Mouse (Mus musculus) heart, postnatal 4 days (tissue): ENCODE measurements around the gene Tsen34. TPM values are rescaled to one million over a fixed set of nuclear protein-coding genes. Genes with fewer than 3 reads are reported as not detected.
"Not testable (repeated sequence)": the region's sequence is repeated elsewhere in the genome, so short reads cannot be mapped to it uniquely, and the experiment has no call there.

Source experiments
- DNase-seq: peaks from one replicate; pipeline ENCODE4 v3.0.0; 2021
- total RNA-seq, 2 experiments: library from RNA; stranded (reverse); gene quantifications; 2 replicates each; pipeline ENCODE4 v1.2.3; 2021

Tsen34 gene
- total RNA-seq, 2 experiments from 2014 or later, result 127 to 133 TPM

DNA sequence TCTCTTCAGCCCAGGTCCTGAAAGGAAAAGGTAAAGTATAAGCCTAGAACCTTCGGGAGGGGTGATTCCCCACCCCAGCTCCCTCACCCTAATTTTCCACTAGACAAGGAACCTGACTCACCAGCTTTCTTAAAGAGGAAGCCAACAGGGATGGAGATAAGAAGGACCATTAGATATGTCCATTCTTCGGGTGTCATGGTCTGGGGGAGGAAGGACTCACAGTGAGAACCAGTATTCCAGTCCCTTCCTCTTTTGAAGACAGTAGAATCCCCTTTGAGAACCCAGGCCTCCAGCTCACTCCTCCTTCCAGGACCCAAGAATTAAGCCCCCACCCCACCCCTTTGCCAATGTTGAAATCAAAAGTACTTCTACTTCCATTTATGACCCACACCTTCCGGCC, 744 bp upstream of the Tsen34 start:
- DNase-seq, result no peak

DNA sequence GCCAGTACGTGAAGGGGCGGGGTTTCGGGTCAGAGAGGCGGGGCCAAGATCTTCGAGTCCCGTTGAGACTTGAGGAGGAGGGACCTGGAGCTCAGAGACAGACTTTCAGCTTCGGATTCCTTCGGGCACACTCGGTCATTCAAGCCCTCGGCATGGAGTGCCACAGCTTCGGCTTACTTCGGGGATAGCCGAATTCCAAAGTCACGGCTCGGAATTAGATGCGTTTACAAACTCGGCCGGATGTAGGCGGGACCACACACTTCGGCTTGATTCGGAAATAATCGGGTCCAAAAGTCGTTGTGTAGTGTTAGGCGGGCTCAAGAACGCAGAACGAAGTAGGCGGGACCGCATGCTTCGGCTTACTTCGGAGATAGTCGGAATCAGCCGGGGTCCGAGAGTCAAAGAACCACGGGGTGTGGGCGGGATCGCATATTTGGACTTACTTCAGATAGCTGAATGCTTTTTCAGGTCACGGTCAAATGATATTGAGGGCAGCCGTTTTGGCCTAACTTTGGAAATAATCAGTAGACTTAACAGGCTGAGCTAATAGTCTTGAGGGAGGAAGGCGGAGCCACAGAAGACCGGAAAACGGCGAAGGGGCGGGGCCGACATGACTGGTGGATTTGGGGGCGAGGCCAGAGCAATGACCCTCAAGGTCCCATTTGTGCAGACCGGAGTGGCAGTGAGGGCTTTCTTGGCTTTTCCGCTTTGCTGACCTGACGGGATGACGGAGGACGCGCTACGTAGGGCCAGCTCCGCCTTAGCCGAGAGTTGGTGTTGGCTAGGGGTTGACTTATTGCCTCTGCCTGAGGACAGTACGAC, 535 bp downstream of the Tsen34 start, which contains the start of gene Mboat7:
Gene Mboat7, minus strand, starts transcription at position 537 of the 822 bp plus-strand sequence.
- DNase-seq, result peak; percentile 96

GRCm38 (mm10) chr7:3693809-3694075, 1.1 kb downstream of the Tsen34 start:
- DNase-seq, result no peak

DNA sequence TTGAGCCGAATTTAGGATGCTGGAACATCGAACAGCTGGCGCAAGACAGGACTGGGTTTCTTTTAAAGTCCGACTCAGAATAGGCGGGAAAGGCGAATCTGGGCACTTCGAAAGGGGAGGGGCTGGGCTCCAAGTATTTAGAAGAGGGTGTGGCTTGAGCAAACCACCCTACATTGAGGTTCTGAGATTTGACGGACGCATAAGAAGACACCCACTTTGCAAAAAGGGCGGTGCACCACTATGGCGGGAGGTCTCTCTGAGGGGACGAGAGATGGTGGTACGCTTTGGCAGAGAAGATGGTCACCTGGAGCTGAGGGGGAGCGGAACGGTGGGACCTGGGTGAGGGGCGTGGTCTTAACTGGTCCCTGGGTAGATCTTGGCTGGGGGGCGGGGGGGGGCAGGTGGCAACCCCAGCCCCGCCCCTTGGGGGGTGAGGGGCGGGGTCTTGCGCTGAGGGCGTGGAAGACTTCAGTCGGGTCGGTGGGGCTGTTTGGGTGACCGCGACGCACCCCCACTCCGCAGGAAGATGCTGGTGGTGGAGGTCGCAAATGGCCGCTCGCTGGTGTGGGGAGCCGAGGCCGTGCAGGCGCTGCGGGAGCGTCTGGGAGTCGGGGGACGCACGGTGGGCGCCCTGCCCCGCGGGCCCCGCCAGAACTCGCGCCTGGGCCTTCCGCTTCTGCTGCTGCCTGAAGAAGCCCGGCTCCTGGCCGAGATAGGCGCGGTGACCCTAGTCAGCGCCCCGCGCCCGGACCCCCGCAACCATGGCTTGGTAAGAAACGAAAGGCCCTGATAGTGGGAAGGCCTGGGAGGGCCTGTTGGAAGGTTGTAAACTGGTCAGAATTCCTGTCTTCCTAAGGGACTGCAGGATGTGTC, 1.6 kb downstream of the Tsen34 start:
- peak; percentile 77 for DNase-seq

GRCm38 (mm10) chr7:3694949-3695305, 2.3 kb downstream of the Tsen34 start:
- DNase-seq, result peak; percentile 24

DNA sequence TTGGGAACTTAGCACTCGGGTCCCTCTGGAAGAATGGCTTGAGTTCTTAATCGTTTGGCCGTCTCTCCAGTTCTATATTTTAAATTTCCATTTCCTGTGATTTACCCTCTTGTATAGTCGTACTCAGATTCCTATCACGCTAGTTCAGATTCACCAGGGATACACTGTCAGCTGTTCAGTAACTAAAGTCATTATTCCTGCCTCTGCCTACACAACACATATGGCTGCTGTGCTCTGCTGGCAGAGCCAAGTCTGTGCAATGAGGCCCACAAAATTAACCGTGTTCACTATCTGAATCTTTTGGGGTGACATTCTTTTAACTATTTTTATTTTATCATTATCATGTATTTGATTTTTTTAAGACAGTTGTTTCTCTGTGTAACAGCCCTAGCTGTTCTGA, 5.8 kb downstream of the Tsen34 start:
- no peak for DNase-seq

GRCm38 (mm10) chr7:3703148-3703878, 10.7 kb downstream of the Tsen34 start:
- DNase-seq, result no peak

GRCm38 (mm10) chr7:3703879-3704441, 11.3 kb downstream of the Tsen34 start, which contains the start of gene Rps9:
Gene Rps9 (plus strand): TSS chr7:3703993.
- DNase-seq, result peak; percentile 97

DNA sequence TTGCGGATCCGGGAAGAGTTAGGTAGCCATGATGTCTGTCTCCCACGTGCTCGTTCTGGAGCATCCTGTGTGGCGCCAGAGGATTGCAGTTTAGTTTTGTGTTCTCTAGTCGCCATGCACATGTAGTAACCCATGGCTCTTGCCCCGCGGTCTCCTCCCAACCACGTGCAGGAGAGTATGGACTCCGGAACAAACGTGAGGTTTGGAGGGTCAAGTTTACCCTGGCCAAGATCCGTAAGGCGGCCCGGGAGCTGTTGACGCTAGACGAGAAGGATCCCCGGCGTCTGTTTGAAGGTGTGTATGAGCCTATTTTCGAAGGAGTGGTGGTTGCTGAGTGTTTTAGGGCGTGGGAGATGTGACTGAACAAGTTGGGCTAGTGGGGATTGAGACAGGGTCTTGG, 11.8 kb downstream of the Tsen34 start:
- no peak for DNase-seq

- DNase-seq, result peak; percentile 12
These were observed 12.8 kb downstream of the Tsen34 start for GRCm38 (mm10) chr7:3705461-3705860.

DNA sequence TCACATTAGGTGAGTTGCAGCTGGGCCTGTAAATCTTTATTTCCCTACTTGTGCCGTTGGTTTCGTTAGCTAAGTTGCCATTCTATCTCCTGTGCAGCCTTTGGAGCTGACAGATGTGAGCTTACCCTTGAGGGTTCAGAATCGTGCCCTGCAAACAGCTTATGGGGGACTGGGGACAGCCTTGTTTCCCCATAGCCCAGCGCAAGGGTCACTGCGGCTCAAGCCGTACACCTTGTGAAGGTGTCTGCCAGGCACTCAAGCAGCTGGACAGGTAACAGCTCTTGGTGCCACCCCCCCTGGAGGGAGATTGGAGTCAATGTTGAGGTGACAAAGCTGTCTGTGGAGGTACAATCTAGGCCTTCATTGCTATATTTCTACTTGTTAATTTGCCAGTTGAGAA, 13.2 kb downstream of the Tsen34 start:
- no peak for DNase-seq

DNA sequence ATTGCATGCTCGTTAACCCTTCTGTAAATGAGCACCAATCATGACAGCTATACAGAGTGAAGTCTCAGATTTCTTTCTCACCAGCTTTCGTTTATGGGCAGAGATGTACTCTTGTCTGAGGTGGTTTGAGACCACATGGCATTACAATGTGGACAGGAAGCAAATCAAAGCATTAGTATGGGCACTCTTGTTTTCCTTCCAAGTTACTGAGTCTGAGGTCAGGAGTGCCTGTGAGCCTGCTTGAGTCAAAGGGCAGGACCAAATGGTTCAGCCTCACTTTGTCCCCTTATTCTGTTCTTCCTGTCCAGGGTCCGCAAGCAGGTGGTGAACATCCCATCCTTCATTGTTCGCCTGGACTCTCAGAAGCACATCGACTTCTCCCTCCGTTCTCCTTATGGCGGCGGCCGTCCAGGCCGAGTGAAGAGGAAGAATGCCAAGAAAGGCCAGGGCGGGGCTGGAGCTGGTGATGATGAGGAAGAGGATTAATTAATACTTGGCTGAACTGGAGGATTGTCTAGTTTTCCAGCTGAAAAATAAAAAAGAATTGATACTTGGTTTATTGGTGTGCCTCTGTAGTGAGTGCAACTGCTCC, 13.8 kb downstream of the Tsen34 start:
- no peak for DNase-seq

GRCm38 (mm10) chr7:3707027-3707426, 14.4 kb downstream of the Tsen34 start:
- DNase-seq, result no peak

DNA sequence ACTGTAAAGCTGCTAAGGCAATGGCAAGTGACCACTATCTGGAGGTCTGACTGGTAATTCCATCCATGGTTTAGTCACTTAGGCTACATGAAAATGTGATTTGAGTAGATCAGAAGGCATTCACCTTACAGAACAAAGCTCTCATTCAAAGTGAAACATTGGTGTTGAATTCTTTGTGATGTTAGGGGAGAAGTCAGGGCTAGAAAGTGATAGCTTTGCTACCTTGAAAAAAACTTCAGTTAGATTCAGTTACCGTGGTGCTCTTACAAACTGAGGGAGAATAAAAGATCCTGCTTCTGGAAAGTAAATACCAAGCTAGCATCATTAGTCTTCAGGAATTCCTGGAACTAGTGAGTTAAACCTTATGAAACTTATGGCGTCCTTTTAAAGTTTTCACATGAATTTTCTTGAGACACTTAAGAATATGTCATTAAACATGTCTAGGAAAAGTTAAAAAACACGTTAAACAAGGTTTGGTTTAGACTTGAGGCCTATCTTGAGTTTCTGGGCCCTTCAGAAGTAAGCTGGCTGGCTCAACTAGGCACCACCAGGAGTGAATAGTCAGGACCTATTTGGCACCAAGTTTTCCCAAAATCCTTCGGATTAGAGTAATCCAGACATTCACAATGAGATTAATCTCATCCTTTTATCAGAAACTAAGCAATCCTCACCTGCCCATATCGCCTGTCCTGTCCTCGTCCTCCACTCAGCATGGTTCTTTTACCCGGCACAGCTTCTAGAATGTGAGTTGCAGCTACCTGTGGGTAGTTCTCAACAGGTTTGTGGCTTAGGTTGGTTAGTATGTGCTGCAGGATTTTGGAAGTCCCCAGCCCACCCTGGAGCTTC, 15.1 kb downstream of the Tsen34 start:
- DNase-seq, result no peak

DNA sequence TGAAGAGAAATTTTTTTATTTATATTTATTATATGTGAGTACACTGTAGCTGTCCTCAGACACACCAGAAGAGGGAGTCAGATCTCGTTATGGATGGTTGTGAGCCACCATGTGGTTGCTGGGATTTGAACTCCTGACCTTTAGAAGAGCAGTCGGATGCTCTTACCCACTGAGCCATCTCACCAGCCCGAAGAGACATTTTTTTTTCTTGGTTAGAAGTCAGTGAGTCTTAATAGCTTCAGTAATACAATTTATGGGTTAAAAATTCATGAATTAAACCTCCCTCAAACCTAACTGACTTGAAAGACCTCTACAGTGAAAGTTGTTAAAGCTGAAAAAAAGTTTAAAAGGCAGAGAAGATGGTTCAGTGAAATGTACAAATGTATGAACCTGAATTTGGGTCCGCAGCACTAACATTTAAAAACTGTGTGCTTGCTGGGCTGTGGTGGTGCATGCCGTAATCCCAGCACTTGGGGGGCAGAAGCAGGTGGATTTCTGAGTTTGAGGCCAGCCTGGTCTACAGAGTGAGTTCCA, 15.9 kb downstream of the Tsen34 start:
- not testable (repeated sequence) for DNase-seq

- DNase-seq, result no peak
These were observed 16.3 kb downstream of the Tsen34 start for GRCm38 (mm10) chr7:3709000-3709399.

- DNase-seq, result no peak
These were observed 19.7 kb downstream of the Tsen34 start for GRCm38 (mm10) chr7:3712264-3712942.

- DNase-seq, result no peak
These were observed 22.6 kb downstream of the Tsen34 start for GRCm38 (mm10) chr7:3715249-3715648.

DNA sequence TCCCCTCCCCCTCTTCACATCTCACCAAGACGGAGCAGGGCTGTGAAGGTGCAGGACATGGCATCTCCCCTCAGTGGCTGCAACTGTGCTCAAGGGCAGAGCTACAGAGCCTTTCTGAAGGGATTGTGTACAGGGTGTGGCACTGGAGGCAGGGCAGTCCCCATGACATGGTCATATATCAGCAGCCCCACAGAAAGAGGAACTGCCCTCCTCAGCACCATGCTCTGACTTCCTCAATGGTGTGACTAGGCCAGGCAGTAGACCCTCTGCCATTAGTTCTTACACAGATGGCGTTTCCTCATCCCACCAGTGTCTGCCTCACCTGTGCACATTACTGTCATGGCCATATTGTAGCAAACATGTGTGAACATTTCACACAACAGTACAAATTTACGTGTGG, 27.6 kb downstream of the Tsen34 start, which contains the start of gene Pirb:
Gene Pirb, minus strand, starts transcription at position 124 of the 400 bp plus-strand sequence.
- not testable (repeated sequence) for DNase-seq

GRCm38 (mm10) chr7:3725459-3725858, 32.8 kb downstream of the Tsen34 start:
- DNase-seq, result not testable (repeated sequence)
